Mouse (Mus musculus): ENCODE data around the gene Pkd1l3. TPM values are rescaled to one million over a fixed set of nuclear protein-coding genes. Genes with fewer than 3 reads are reported as not detected.

Gene Pkd1l3
- polyA plus RNA-seq, 1 experiment from 2014 or later = 0.58 TPM

- H3K9me3 ChIP-seq (replicated peaks) = no peaks in the 10 kb centered on the region
- 5% methylated on average over 24 of the region's 24 CpGs for WGBS (ENCODE audit: insufficient replicate concordance)
- DNase-seq (no peak), ATAC-seq (ENCODE audit: low read depth) (peak; percentile 30)
- peak overlapping the region; percentile 82 for H3K4me2 ChIP-seq
- peaks cover 34% of the 10 kb centered on the region for H3K4me1 ChIP-seq (replicated peaks)
- peak overlapping the region; percentile 65 for H3K27ac ChIP-seq
- peak overlapping the region; percentile 95 for H3K4me3 ChIP-seq (replicated peaks)
- H3K36me3 ChIP-seq = peaks cover 16% of the 10 kb centered on the region
- peaks cover 21% of the 10 kb centered on the region for H3K27me3 ChIP-seq
- peak overlapping the region; percentile 58 for H3K9ac ChIP-seq
These were observed 90.4 kb downstream of the Pkd1l3 start for GRCm38 (mm10) chr8:109704565-109705319.

GRCm38 (mm10) chr8:109705320-109706075 is 91.2 kb downstream of the Pkd1l3 start, which contains the start of gene Zfp821:
TSS of gene Zfp821 (plus strand) at chr8:109705546.
- peak; percentile 90 for ATAC-seq (ENCODE audit: low read depth)
- peak; percentile 94 for DNase-seq
- peak within 1 kb of the TSS; percentile 97 for H3K9ac ChIP-seq
- peaks cover 19% of the 10 kb centered on the region for H3K27me3 ChIP-seq
- H3K4me3 ChIP-seq (replicated peaks) = peak within 1 kb of the TSS; percentile 95
- H3K36me3 ChIP-seq = peaks cover 22% of the 10 kb centered on the region
- no peaks in the 10 kb centered on the region for H3K9me3 ChIP-seq (replicated peaks)
- WGBS (ENCODE audit: insufficient replicate concordance) = under 1% methylated on average over 76 of the region's 100 CpGs
- H3K4me2 ChIP-seq = peak within 1 kb of the TSS; percentile 82
- H3K4me1 ChIP-seq (replicated peaks) = peaks cover 34% of the 10 kb centered on the region
- peak within 1 kb of the TSS; percentile 91 for H3K27ac ChIP-seq

DNA sequence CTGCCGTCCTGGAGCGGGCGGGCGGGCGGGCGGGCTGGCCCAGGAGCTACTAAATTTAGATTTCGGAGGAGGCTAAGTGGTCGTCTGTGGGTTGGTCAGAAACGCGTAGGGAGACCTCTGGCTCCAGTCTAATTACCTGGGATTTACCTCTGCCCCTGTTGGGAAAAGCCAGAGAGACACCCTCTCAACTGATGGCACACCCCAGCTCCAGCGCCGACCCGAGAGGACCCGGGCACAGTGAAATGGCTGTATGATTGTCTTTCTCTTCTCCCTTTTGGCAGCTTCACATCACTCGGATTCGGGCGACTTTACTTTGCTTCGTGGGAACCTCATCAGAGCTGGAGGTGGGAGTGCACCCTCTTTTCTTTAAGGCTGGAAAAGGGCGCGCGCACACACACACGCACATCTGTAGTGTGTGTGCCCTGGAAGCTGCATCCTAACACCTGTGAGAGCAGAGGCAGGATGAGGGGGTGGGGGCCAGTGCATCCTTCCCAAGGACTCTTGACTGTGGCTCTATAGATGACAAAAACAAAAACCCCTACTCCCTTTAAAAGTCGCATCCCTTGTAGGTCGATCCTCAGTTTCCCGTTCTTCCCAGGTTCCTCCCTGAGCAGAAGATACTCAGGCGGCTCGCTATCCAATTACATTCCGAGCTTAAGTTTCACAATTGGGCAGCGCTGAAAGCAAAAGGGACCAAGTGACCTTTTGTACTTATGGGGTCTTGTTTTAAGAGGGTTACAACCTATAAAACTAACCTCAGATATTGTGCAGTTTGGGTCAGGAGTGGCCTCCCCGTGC is 92.0 kb downstream of the Pkd1l3 start:
- peak overlapping the region; percentile 97 for H3K9ac ChIP-seq
- peak overlapping the region; percentile 91 for H3K27ac ChIP-seq
- DNase-seq = peak; percentile 18

DNA sequence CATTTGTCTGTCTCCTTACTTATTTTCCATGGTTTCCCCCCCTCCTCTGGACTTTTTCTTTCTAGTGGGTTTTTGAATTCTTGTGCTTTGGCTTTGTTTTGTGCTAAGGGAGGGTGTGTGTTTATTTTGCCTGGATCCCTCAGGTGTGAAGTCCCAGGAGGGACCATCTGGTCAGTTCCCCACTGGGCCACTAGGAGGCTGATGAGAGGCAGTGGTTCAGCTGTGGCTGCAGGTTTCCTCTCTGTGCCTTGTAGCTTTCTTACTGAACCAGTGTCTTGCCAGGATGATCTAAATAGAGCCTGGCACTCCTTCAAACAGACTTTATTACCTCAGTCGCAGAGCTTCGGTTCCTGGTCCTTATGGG is 92.5 kb downstream of the Pkd1l3 start:
- peaks cover 34% of the 10 kb centered on the region for H3K4me1 ChIP-seq (replicated peaks)
- H3K4me2 ChIP-seq = peak overlapping the region; percentile 82
- H3K9ac ChIP-seq = peak overlapping the region; percentile 97
- no peaks in the 10 kb centered on the region for H3K9me3 ChIP-seq (replicated peaks)
- no peak overlapping the region for H3K27ac ChIP-seq
- ATAC-seq (ENCODE audit: low read depth) (peak; percentile 33), DNase-seq (peak; percentile 71)
- 24% methylated on average over 2 of the region's 2 CpGs for WGBS (ENCODE audit: insufficient replicate concordance)
- H3K36me3 ChIP-seq = peaks cover 34% of the 10 kb centered on the region
- peak overlapping the region; percentile 95 for H3K4me3 ChIP-seq (replicated peaks)
- H3K27me3 ChIP-seq = peaks cover 16% of the 10 kb centered on the region

More for the DNA sequence above, 92.0 kb downstream of the Pkd1l3 start:
- H3K4me2 ChIP-seq = peak overlapping the region; percentile 82
- H3K4me1 ChIP-seq (replicated peaks) = peaks cover 34% of the 10 kb centered on the region
- 4% methylated on average over 30 of the region's 30 CpGs for WGBS (ENCODE audit: insufficient replicate concordance)
- H3K9me3 ChIP-seq (replicated peaks) = no peaks in the 10 kb centered on the region
- H3K4me3 ChIP-seq (replicated peaks) = peak overlapping the region; percentile 95
- peak; percentile 29 for ATAC-seq (ENCODE audit: low read depth)
- peaks cover 28% of the 10 kb centered on the region for H3K36me3 ChIP-seq
- peaks cover 16% of the 10 kb centered on the region for H3K27me3 ChIP-seq

DNA sequence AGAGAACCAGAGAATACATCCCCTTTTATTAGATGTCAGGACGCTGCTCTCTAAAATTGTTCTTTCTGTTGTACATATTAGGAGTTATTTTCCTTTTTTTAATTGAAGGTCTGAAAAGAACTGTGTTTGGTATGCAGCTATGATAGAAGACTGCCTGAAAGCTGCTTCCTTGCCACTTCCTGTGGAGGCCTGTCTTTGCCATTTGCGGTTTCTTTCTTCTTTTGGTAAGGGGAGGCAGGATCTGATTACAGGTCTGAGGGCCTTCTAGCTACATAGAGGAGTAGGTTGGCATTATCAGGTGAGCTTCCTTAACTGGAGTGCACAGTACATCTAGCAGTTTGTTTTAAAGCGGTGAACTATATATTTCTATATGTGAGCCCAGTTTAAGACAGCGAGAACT is 93.6 kb downstream of the Pkd1l3 start:
- ATAC-seq (ENCODE audit: low read depth) = no peak
- no peak for DNase-seq
- 72% methylated on average over 4 of the region's 4 CpGs for WGBS (ENCODE audit: insufficient replicate concordance)
- Histone ChIP-seq H3K9ac (no peak overlapping the region), H3K27me3 (peaks cover 6% of the 10 kb centered on the region), H3K9me3 (replicated peaks) (no peaks in the 10 kb centered on the region), H3K4me3 (replicated peaks) (no peak overlapping the region), H3K27ac (no peak overlapping the region), H3K4me2 (no peak overlapping the region), H3K4me1 (replicated peaks) (peaks cover 34% of the 10 kb centered on the region), H3K36me3 (peaks cover 44% of the 10 kb centered on the region)

DNA sequence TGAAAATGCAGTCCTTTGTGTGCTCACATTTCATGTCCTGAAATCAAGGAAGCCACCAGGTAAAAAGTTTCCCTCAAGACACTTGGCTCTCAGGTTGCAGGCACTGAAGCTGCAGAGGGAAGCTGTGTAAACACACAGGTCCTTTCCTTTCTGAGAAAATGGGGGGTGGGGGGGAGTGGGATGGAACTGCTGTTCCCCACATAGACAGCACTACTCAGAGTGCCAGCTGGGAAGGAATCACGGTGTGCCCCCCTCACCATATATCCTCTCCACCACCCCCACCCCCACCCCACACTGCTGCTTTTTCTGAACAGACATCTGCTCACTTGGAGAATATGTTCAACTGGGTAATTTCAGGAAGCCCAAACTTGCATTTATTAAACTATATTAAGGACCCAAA is 98.2 kb downstream of the Pkd1l3 start:
- no peak overlapping the region for H3K4me3 ChIP-seq (replicated peaks)
- ATAC-seq (ENCODE audit: low read depth) = no peak
- H3K9me3 ChIP-seq (replicated peaks) = no peaks in the 10 kb centered on the region
- no peaks in the 10 kb centered on the region for H3K27me3 ChIP-seq
- H3K9ac ChIP-seq = no peak overlapping the region
- peaks cover 7% of the 10 kb centered on the region for H3K4me1 ChIP-seq (replicated peaks)
- H3K27ac ChIP-seq = no peak overlapping the region
- no peak for DNase-seq
- no peak overlapping the region for H3K4me2 ChIP-seq
- 84% methylated on average over 1 of the region's 1 CpGs for WGBS (ENCODE audit: insufficient replicate concordance)
- peaks cover 68% of the 10 kb centered on the region for H3K36me3 ChIP-seq

- 72% methylated on average over 5 of the region's 5 CpGs for WGBS (ENCODE audit: insufficient replicate concordance)
- ATAC-seq (ENCODE audit: low read depth) = no peak
- Histone ChIP-seq H3K27me3 (no peaks in the 10 kb centered on the region), H3K4me3 (replicated peaks) (no peak overlapping the region), H3K4me2 (no peak overlapping the region), H3K9ac (no peak overlapping the region), H3K4me1 (replicated peaks) (no peaks in the 10 kb centered on the region), H3K9me3 (replicated peaks) (no peaks in the 10 kb centered on the region), H3K36me3 (peaks cover 73% of the 10 kb centered on the region), H3K27ac (no peak overlapping the region)
- no peak for DNase-seq
These were observed 100.6 kb downstream of the Pkd1l3 start for GRCm38 (mm10) chr8:109714961-109715360.

Other genes with a start within 250 kb of the Pkd1l3 start
- gene Pmfbp1, start 120.5 kb upstream of the Pkd1l3 start, polyA plus RNA-seq (2015; fragmentation: Nextera tagmentation; extraction: Ambion mirVana) = not detected in 2 replicates
- gene Dhx38, start 48.7 kb upstream of the Pkd1l3 start, polyA plus RNA-seq (2015; fragmentation: Nextera tagmentation; extraction: Ambion mirVana) = 12.5 and 14.4 TPM in 2 replicates
- 11.8 and 13.4 TPM in 2 replicates for gene Txnl4b, start 48.6 kb upstream of the Pkd1l3 start, polyA plus RNA-seq (2015; fragmentation: Nextera tagmentation; extraction: Ambion mirVana)
- 13.9 and 16.7 TPM in 2 replicates for gene Hp, start 35.3 kb upstream of the Pkd1l3 start, polyA plus RNA-seq (2015; fragmentation: Nextera tagmentation; extraction: Ambion mirVana)
- 25.9 and 26.5 TPM in 2 replicates for gene Dhodh, start 5.8 kb upstream of the Pkd1l3 start, polyA plus RNA-seq (2015; fragmentation: Nextera tagmentation; extraction: Ambion mirVana)
- gene Ist1, start 78.7 kb downstream of the Pkd1l3 start, polyA plus RNA-seq (2015; fragmentation: Nextera tagmentation; extraction: Ambion mirVana) = 35.8 and 44.2 TPM in 2 replicates
- 5.4 and 6.0 TPM in 2 replicates for gene Zfp821, start 91.0 kb downstream of the Pkd1l3 start, polyA plus RNA-seq (2015; fragmentation: Nextera tagmentation; extraction: Ambion mirVana)
- 2.9 and 3.0 TPM in 2 replicates for gene Atxn1l, start 123.2 kb downstream of the Pkd1l3 start, polyA plus RNA-seq (2015; fragmentation: Nextera tagmentation; extraction: Ambion mirVana)
- gene Ap1g1, start 164.0 kb downstream of the Pkd1l3 start, polyA plus RNA-seq (2015; fragmentation: Nextera tagmentation; extraction: Ambion mirVana) = 13.4 and 18.5 TPM in 2 replicates